24 mouse cellular contexts compared by ENCODE assay signal in genomic region chr6:147755750-147756523, GRCm38 (mm10).
DNase-seq lines count a peak whose midpoint lies in the region; ATAC-seq and TF ChIP-seq lines count a peak whose summit lies in the region.
"Had no signal": no experiment of that assay in that cellular context is flagged by ENCODE, and none has a peak within 500 bp of the region (broad histone marks: within the 10 kb centered on the region; RNA-seq: fewer than 3 reads in every experiment).

No protein-coding gene starts in this region.

- no peaks in the 10 kb centered on the region for H3K9me3 ChIP-seq in limb, embryonic 11.5 days (ENCODE audit: control insufficient read depth, low read length)
- no peaks in the 10 kb centered on the region for H3K9me3 ChIP-seq in limb, embryonic 10.5 days (replicated peaks)
- no peaks in the 10 kb centered on the region for H3K9me3 ChIP-seq in limb, embryonic 12.5 days
- no peaks in the 10 kb centered on the region for H3K9me3 ChIP-seq in limb, embryonic 14.5 days (ENCODE audit: control insufficient read depth, low read length)
- no peaks in the 10 kb centered on the region for H3K9me3 ChIP-seq in neural tube, embryonic 15.5 days (replicated peaks)
- H3K9me3 ChIP-seq: embryonic facial prominence, embryonic 13.5 days; embryonic facial prominence, embryonic 15.5 days; forebrain, embryonic 10.5 days; forebrain, embryonic 12.5 days had no signal

- no peak overlapping the region for H3K4me2 ChIP-seq in limb, embryonic 11.5 days (ENCODE audit: low read depth, severe bottlenecking)
- H3K4me2 ChIP-seq in limb, embryonic 12.5 days: peak overlapping the region; percentile 2; the same call in 1 of the 2 replicates
- no peak overlapping the region for H3K4me2 ChIP-seq in limb, embryonic 14.5 days (replicated peaks; ENCODE audit: low read depth, low read length, severe bottlenecking)
- H3K4me2 ChIP-seq in neural tube, embryonic 15.5 days: no peak overlapping the region
- H3K4me2 ChIP-seq: embryonic facial prominence, embryonic 13.5 days; embryonic facial prominence, embryonic 15.5 days; forebrain, embryonic 12.5 days had no signal

- DNase-seq in limb, embryonic 11.5 days (ENCODE audit: low spot score): peak; percentile 33
- no peak for DNase-seq in limb, embryonic 10.5 days (ENCODE audit: low spot score)
- peak; percentile 27 for DNase-seq in limb, embryonic 14.5 days (ENCODE audit: low spot score)
- DNase-seq in ovary, postnatal 14 days (ENCODE audit: low spot score): no peak
- no peak for DNase-seq in left cerebral cortex, adult 9 months (ENCODE audit: low spot score in 2 of 2)
- DNase-seq: adrenal gland, adult 2 months; adrenal gland, postnatal 10 days; adrenal gland, postnatal 25 days; cerebellum, adult 11 months; cerebellum, adult 18-20 months; cerebellum, adult 8-10 months; cerebellum, adult 9-11 months; cerebellum, postnatal 14 days; cerebellum, postnatal 36 days; embryo, embryonic 11 days had no signal

- H3K36me3 ChIP-seq in limb, embryonic 11.5 days (ENCODE audit: control insufficient read depth, insufficient read depth, low read length): no peaks in the 10 kb centered on the region
- no peaks in the 10 kb centered on the region for H3K36me3 ChIP-seq in limb, embryonic 10.5 days
- no peaks in the 10 kb centered on the region for H3K36me3 ChIP-seq in limb, embryonic 12.5 days
- no peaks in the 10 kb centered on the region for H3K36me3 ChIP-seq in limb, embryonic 14.5 days (ENCODE audit: control insufficient read depth, insufficient read depth, low read length)
- no peaks in the 10 kb centered on the region for H3K36me3 ChIP-seq in neural tube, embryonic 15.5 days
- H3K36me3 ChIP-seq: embryonic facial prominence, embryonic 13.5 days; embryonic facial prominence, embryonic 15.5 days; forebrain, embryonic 10.5 days; forebrain, embryonic 12.5 days had no signal

- peaks cover 6% of the 10 kb centered on the region; the same call in 1 of the 2 replicates for H3K4me1 ChIP-seq in limb, embryonic 11.5 days (ENCODE audit: control insufficient read depth, insufficient read depth, low read length)
- peaks cover 24% of the 10 kb centered on the region for H3K4me1 ChIP-seq in limb, embryonic 10.5 days
- peaks cover 27% of the 10 kb centered on the region for H3K4me1 ChIP-seq in limb, embryonic 12.5 days (replicated peaks)
- H3K4me1 ChIP-seq in limb, embryonic 14.5 days (ENCODE audit: control insufficient read depth, insufficient read depth, low read length): peaks cover 19% of the 10 kb centered on the region
- no peaks in the 10 kb centered on the region for H3K4me1 ChIP-seq in neural tube, embryonic 15.5 days
- H3K4me1 ChIP-seq: forebrain, embryonic 10.5 days; forebrain, embryonic 12.5 days had no signal

- peak; percentile 14; the same call in 1 of the 2 replicates for ATAC-seq in limb, embryonic 11.5 days (ENCODE audit: insufficient number of reproducible peaks, low FRiP score, low TSS enrichment, low read depth)
- ATAC-seq in limb, embryonic 12.5 days (ENCODE audit: insufficient number of reproducible peaks, insufficient read depth, low FRiP score, low TSS enrichment, low read depth): peak; percentile 79
- ATAC-seq in limb, embryonic 14.5 days (ENCODE audit: low FRiP score, low read depth): peak; percentile 73
- no peak for ATAC-seq in neural tube, embryonic 15.5 days (ENCODE audit: low FRiP score)
- ATAC-seq: forebrain, embryonic 14.5 days; forebrain, embryonic 16.5 days had no signal

- no peaks in the 10 kb centered on the region for H3K27me3 ChIP-seq in limb, embryonic 11.5 days (ENCODE audit: control insufficient read depth, insufficient read depth, low read length)
- H3K27me3 ChIP-seq in limb, embryonic 10.5 days (ENCODE audit: low read depth, poor library complexity, severe bottlenecking): no peaks in the 10 kb centered on the region
- H3K27me3 ChIP-seq in limb, embryonic 12.5 days: peaks cover 2% of the 10 kb centered on the region; the same call in 1 of the 2 replicates
- H3K27me3 ChIP-seq in limb, embryonic 14.5 days (ENCODE audit: control insufficient read depth, insufficient read depth, low read length): no peaks in the 10 kb centered on the region
- no peaks in the 10 kb centered on the region for H3K27me3 ChIP-seq in neural tube, embryonic 15.5 days (replicated peaks)
- H3K27me3 ChIP-seq: embryonic facial prominence, embryonic 15.5 days; forebrain, embryonic 12.5 days had no signal

- WGBS in limb, embryonic 11.5 days: 44% methylated on average over 7 of the region's 7 CpGs
- WGBS in limb, embryonic 10.5 days: 78% methylated on average over 7 of the region's 7 CpGs
- WGBS in limb, embryonic 12.5 days: 14% methylated on average over 7 of the region's 7 CpGs
- 13% methylated on average over 7 of the region's 7 CpGs for WGBS in limb, embryonic 14.5 days
- 71% methylated on average over 7 of the region's 7 CpGs for WGBS in neural tube, embryonic 15.5 days

- no peak overlapping the region for H3K4me3 ChIP-seq in limb, embryonic 11.5 days (ENCODE audit: low read depth, low read length)
- H3K4me3 ChIP-seq in limb, embryonic 10.5 days: no peak overlapping the region
- no peak overlapping the region for H3K4me3 ChIP-seq in limb, embryonic 12.5 days (replicated peaks)
- H3K4me3 ChIP-seq in limb, embryonic 14.5 days (replicated peaks; ENCODE audit: low read length): no peak overlapping the region
- no peak overlapping the region for H3K4me3 ChIP-seq in neural tube, embryonic 15.5 days (replicated peaks)
- H3K4me3 ChIP-seq: embryonic facial prominence, embryonic 13.5 days; embryonic facial prominence, embryonic 15.5 days; erythroblast, embryonic 14.5 days; forebrain, embryonic 10.5 days; forebrain, embryonic 12.5 days had no signal

- H3K9ac ChIP-seq in limb, embryonic 11.5 days (ENCODE audit: low read length): no peak overlapping the region
- no peak overlapping the region for H3K9ac ChIP-seq in limb, embryonic 12.5 days (replicated peaks)
- H3K9ac ChIP-seq in limb, embryonic 14.5 days (ENCODE audit: low read depth, low read length, severe bottlenecking): no peak overlapping the region
- no peak overlapping the region for H3K9ac ChIP-seq in neural tube, embryonic 15.5 days (replicated peaks)
- H3K9ac ChIP-seq: embryonic facial prominence, embryonic 13.5 days; embryonic facial prominence, embryonic 15.5 days; forebrain, embryonic 12.5 days had no signal

- TF ChIP-seq POLR2A in limb, embryonic 14.5 days (IDR thresholded peaks at IDR 0.05; ENCODE audit: borderline replicate concordance, extremely low read depth, insufficient read depth, insufficient read length): no peak

- H3K27ac ChIP-seq in limb, embryonic 11.5 days (replicated peaks; ENCODE audit: low read depth, low read length): no peak overlapping the region
- H3K27ac ChIP-seq in limb, embryonic 10.5 days: no peak overlapping the region
- peak overlapping the region; percentile 70 for H3K27ac ChIP-seq in limb, embryonic 12.5 days
- no peak overlapping the region for H3K27ac ChIP-seq in limb, embryonic 14.5 days (replicated peaks; ENCODE audit: low read depth, low read length)
- H3K27ac ChIP-seq in neural tube, embryonic 15.5 days (replicated peaks): no peak overlapping the region
- H3K27ac ChIP-seq: embryonic facial prominence, embryonic 13.5 days; embryonic facial prominence, embryonic 15.5 days; forebrain, embryonic 10.5 days; forebrain, embryonic 12.5 days had no signal

Comparison
In these comparisons a context has a peak if more than half of its experiments do, and no peak if none do; other contexts are left out.
1. DNase-seq: peak in limb, embryonic 11.5 days (single experiment) and limb, embryonic 14.5 days (single experiment); none in limb, embryonic 10.5 days (single experiment), ovary, postnatal 14 days (single experiment) and left cerebral cortex, adult 9 months (0 of 2).